Mouse (Mus musculus): Measurements from ENCODE around the gene Patz1. TPM values are rescaled to one million over a fixed set of nuclear protein-coding genes. Genes with fewer than 3 reads are reported as not detected.

Gene Patz1
- polyA plus RNA-seq (2014; fragmentation: Nextera tagmentation; extraction: Ambion mirVana), result 72.6 and 73.2 TPM in 2 replicates

- H3K9me3 ChIP-seq (replicated peaks; ENCODE audit: control insufficient read depth, low read length), result no peaks in the 10 kb centered on the region
- no peaks in the 10 kb centered on the region for H3K27me3 ChIP-seq (ENCODE audit: control insufficient read depth, insufficient read depth, low read length)
- H3K4me1 ChIP-seq (ENCODE audit: control insufficient read depth, insufficient read depth, low read length), result peaks cover 4% of the 10 kb centered on the region
- DNase-seq (ENCODE audit: low spot score) (peak; percentile 76), ATAC-seq (replicated peaks; ENCODE audit: insufficient number of reproducible peaks, low FRiP score, low TSS enrichment, low read depth) (peak; percentile 16)
- H3K4me2 ChIP-seq (ENCODE audit: low read depth, low read length), result peak within 1 kb of the TSS; percentile 98
- under 1% methylated on average over 41 of the region's 41 CpGs for WGBS
- peaks cover 2% of the 10 kb centered on the region; the same call in 1 of the 2 replicates for H3K36me3 ChIP-seq (replicated peaks; ENCODE audit: control insufficient read depth, insufficient read depth, low read depth, low read length)
- peak within 1 kb of the TSS; percentile 94 for H3K4me3 ChIP-seq (ENCODE audit: low read depth, low read length)
- H3K27ac ChIP-seq (replicated peaks; ENCODE audit: low read depth, low read length), result peak within 1 kb of the TSS; percentile 100
- peak within 1 kb of the TSS; percentile 98 for H3K9ac ChIP-seq (replicated peaks; ENCODE audit: low read length)
Observed at GRCm38 (mm10) chr11:3288521-3289301, at the start of gene Patz1. Gene Patz1 (plus strand): TSS chr11:3288874.

- DNase-seq (ENCODE audit: low spot score), result no peak
- Histone ChIP-seq H3K4me1 (ENCODE audit: control insufficient read depth, insufficient read depth, low read length) (no peaks in the 10 kb centered on the region), H3K9ac (replicated peaks; ENCODE audit: low read length) (no peak overlapping the region), H3K36me3 (replicated peaks; ENCODE audit: control insufficient read depth, insufficient read depth, low read depth, low read length) (peaks cover 33% of the 10 kb centered on the region), H3K9me3 (replicated peaks; ENCODE audit: control insufficient read depth, low read length) (no peaks in the 10 kb centered on the region), H3K27ac (replicated peaks; ENCODE audit: low read depth, low read length) (no peak overlapping the region), H3K4me2 (ENCODE audit: low read depth, low read length) (no peak overlapping the region), H3K4me3 (ENCODE audit: low read depth, low read length) (no peak overlapping the region), H3K27me3 (ENCODE audit: control insufficient read depth, insufficient read depth, low read length) (no peaks in the 10 kb centered on the region)
- 94% methylated on average over 7 of the region's 7 CpGs for WGBS
- ATAC-seq (replicated peaks; ENCODE audit: insufficient number of reproducible peaks, low FRiP score, low TSS enrichment, low read depth), result no peak
Observed at GRCm38 (mm10) chr11:3242395-3242794, 46.3 kb upstream of the Patz1 start.

GRCm38 (mm10) chr11:3243771-3244170 lies 44.9 kb upstream of the Patz1 start:
- ATAC-seq (replicated peaks; ENCODE audit: insufficient number of reproducible peaks, low FRiP score, low TSS enrichment, low read depth), result no peak
- Histone ChIP-seq H3K9ac (replicated peaks; ENCODE audit: low read length) (no peak overlapping the region), H3K4me1 (ENCODE audit: control insufficient read depth, insufficient read depth, low read length) (no peaks in the 10 kb centered on the region), H3K36me3 (replicated peaks; ENCODE audit: control insufficient read depth, insufficient read depth, low read depth, low read length) (peaks cover 29% of the 10 kb centered on the region), H3K27ac (replicated peaks; ENCODE audit: low read depth, low read length) (no peak overlapping the region), H3K4me3 (ENCODE audit: low read depth, low read length) (no peak overlapping the region), H3K9me3 (replicated peaks; ENCODE audit: control insufficient read depth, low read length) (no peaks in the 10 kb centered on the region), H3K4me2 (ENCODE audit: low read depth, low read length) (no peak overlapping the region), H3K27me3 (ENCODE audit: control insufficient read depth, insufficient read depth, low read length) (no peaks in the 10 kb centered on the region)
- DNase-seq (ENCODE audit: low spot score), result no peak
- WGBS, result 84% methylated on average over 4 of the region's 4 CpGs

GRCm38 (mm10) chr11:3247387-3247786 lies 41.3 kb upstream of the Patz1 start:
- peaks cover 21% of the 10 kb centered on the region for H3K36me3 ChIP-seq (replicated peaks; ENCODE audit: control insufficient read depth, insufficient read depth, low read depth, low read length)
- no peak for DNase-seq (ENCODE audit: low spot score)
- H3K4me2 ChIP-seq (ENCODE audit: low read depth, low read length), result no peak overlapping the region
- 89% methylated on average over 2 of the region's 2 CpGs for WGBS
- ATAC-seq (replicated peaks; ENCODE audit: insufficient number of reproducible peaks, low FRiP score, low TSS enrichment, low read depth), result no peak
- no peaks in the 10 kb centered on the region for H3K27me3 ChIP-seq (ENCODE audit: control insufficient read depth, insufficient read depth, low read length)
- no peak overlapping the region for H3K4me3 ChIP-seq (ENCODE audit: low read depth, low read length)
- H3K9ac ChIP-seq (replicated peaks; ENCODE audit: low read length), result no peak overlapping the region
- no peaks in the 10 kb centered on the region for H3K4me1 ChIP-seq (ENCODE audit: control insufficient read depth, insufficient read depth, low read length)
- no peaks in the 10 kb centered on the region for H3K9me3 ChIP-seq (replicated peaks; ENCODE audit: control insufficient read depth, low read length)
- H3K27ac ChIP-seq (replicated peaks; ENCODE audit: low read depth, low read length), result no peak overlapping the region

- Histone ChIP-seq H3K4me2 (ENCODE audit: low read depth, low read length) (no peak overlapping the region), H3K4me1 (ENCODE audit: control insufficient read depth, insufficient read depth, low read length) (no peaks in the 10 kb centered on the region), H3K9ac (replicated peaks; ENCODE audit: low read length) (no peak overlapping the region), H3K27ac (replicated peaks; ENCODE audit: low read depth, low read length) (no peak overlapping the region), H3K4me3 (ENCODE audit: low read depth, low read length) (no peak overlapping the region), H3K9me3 (replicated peaks; ENCODE audit: control insufficient read depth, low read length) (no peaks in the 10 kb centered on the region), H3K36me3 (replicated peaks; ENCODE audit: control insufficient read depth, insufficient read depth, low read depth, low read length) (peaks cover 12% of the 10 kb centered on the region), H3K27me3 (ENCODE audit: control insufficient read depth, insufficient read depth, low read length) (no peaks in the 10 kb centered on the region)
- no peak for ATAC-seq (replicated peaks; ENCODE audit: insufficient number of reproducible peaks, low FRiP score, low TSS enrichment, low read depth)
- no peak for DNase-seq (ENCODE audit: low spot score)
- 93% methylated on average over 1 of the region's 1 CpGs for WGBS
Observed at GRCm38 (mm10) chr11:3259537-3259936, 29.1 kb upstream of the Patz1 start.

GRCm38 (mm10) chr11:3265291-3266078 lies 23.2 kb upstream of the Patz1 start:
- H3K27me3 ChIP-seq (ENCODE audit: control insufficient read depth, insufficient read depth, low read length), result no peaks in the 10 kb centered on the region
- no peaks in the 10 kb centered on the region for H3K4me1 ChIP-seq (ENCODE audit: control insufficient read depth, insufficient read depth, low read length)
- ATAC-seq (replicated peaks; ENCODE audit: insufficient number of reproducible peaks, low FRiP score, low TSS enrichment, low read depth) (peak; percentile 14; the same call in 1 of the 2 replicates), DNase-seq (ENCODE audit: low spot score) (peak; percentile 79)
- peak overlapping the region; percentile 97 for H3K9ac ChIP-seq (replicated peaks; ENCODE audit: low read length)
- H3K36me3 ChIP-seq (replicated peaks; ENCODE audit: control insufficient read depth, insufficient read depth, low read depth, low read length), result peaks cover 8% of the 10 kb centered on the region
- peak overlapping the region; percentile 94 for H3K27ac ChIP-seq (replicated peaks; ENCODE audit: low read depth, low read length)
- WGBS, result 1% methylated on average over 26 of the region's 26 CpGs
- no peaks in the 10 kb centered on the region for H3K9me3 ChIP-seq (replicated peaks; ENCODE audit: control insufficient read depth, low read length)
- peak overlapping the region; percentile 91 for H3K4me3 ChIP-seq (ENCODE audit: low read depth, low read length)
- peak overlapping the region; percentile 45 for H3K4me2 ChIP-seq (ENCODE audit: low read depth, low read length)

- ATAC-seq (replicated peaks; ENCODE audit: insufficient number of reproducible peaks, low FRiP score, low TSS enrichment, low read depth) (peak; percentile 98), DNase-seq (ENCODE audit: low spot score) (peak; percentile 99)
- H3K9me3 ChIP-seq (replicated peaks; ENCODE audit: control insufficient read depth, low read length), result no peaks in the 10 kb centered on the region
- peak within 1 kb of the TSS; percentile 94 for H3K27ac ChIP-seq (replicated peaks; ENCODE audit: low read depth, low read length)
- WGBS, result 0% methylated on average over 69 of the region's 72 CpGs
- H3K9ac ChIP-seq (replicated peaks; ENCODE audit: low read length), result peak within 1 kb of the TSS; percentile 97
- H3K4me3 ChIP-seq (ENCODE audit: low read depth, low read length), result peak within 1 kb of the TSS; percentile 91
- H3K4me1 ChIP-seq (ENCODE audit: control insufficient read depth, insufficient read depth, low read length), result no peaks in the 10 kb centered on the region
- peaks cover 8% of the 10 kb centered on the region for H3K36me3 ChIP-seq (replicated peaks; ENCODE audit: control insufficient read depth, insufficient read depth, low read depth, low read length)
- peak within 1 kb of the TSS; percentile 45 for H3K4me2 ChIP-seq (ENCODE audit: low read depth, low read length)
- no peaks in the 10 kb centered on the region for H3K27me3 ChIP-seq (ENCODE audit: control insufficient read depth, insufficient read depth, low read length)
Observed at GRCm38 (mm10) chr11:3266079-3266685, 22.5 kb upstream of the Patz1 start, which contains the start of gene Drg1. Gene Drg1 (minus strand): TSS chr11:3266415.
